Mouse (Mus musculus) 3T3-L1 (cell line): ENCODE results near the gene Arnt.
"Not testable (repeated sequence)": the region's sequence is repeated elsewhere in the genome, so short reads cannot be mapped to it uniquely, and the experiment has no call there.

ENCODE experiments used
- DNase-seq: peaks from one replicate; pipeline ENCODE4 v3.0.0-alpha.2; 2015; ENCODE audit warnings: low read depth, low spot score

Arnt gene

GRCm38 (mm10) chr3:95526111-95526510 lies 91.9 kb downstream of the Arnt start:
- DNase-seq, result no peak

DNA sequence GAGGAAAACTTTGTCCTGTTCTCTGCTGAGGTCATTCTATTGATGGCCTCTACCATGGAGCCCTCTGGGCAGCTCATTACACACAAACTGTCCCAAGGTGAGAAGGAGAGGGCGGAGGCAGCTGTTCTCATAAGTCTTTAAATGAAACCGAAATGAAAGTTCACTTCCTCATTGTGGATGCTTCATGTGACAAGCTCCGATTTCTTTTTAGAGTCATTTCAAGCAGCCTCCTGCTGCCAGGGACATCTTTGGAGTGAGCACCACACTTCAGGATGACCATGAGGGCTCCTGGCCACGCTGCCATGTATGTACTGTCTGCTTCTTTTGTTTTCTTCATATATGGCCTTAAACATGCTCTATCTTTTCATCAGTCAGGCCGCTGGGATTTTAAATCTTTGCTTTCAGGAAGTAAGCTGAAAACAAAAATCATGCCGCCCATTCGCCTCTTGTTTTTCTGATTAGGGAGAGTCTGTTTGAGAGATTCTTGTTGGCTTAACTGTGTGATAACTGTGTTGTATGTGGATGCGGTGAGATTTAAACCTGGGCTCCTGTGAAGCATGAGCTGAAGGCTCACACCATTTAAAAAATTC lies 92.5 kb downstream of the Arnt start, which contains the start of gene Ctss:
Gene Ctss (plus strand): TSS at position 165 of the 590 bp plus-strand sequence.
- DNase-seq, result no peak

DNA sequence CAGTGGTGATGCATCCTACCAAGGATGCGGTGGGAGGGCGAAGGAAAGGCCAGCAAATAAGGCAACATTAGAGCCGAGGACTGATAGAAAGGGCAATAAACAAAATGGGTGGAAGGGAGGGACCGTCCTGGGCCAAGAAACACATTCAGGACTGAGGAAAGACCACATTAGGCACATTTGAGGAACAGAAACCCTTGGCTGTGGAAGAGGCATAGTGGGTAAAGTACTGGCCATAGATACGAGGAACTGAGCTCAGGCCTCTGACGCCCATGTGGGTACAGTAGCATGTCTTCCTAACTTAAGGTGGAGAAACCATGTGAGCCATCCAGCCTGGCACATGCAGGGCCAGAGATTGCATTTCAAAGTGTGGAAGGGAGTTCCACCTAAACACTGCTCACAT lies 95.6 kb downstream of the Arnt start:
- DNase-seq, result no peak

- no peak for DNase-seq
Observed at GRCm38 (mm10) chr3:95531025-95531424, 96.8 kb downstream of the Arnt start.

GRCm38 (mm10) chr3:95533364-95533763 lies 99.2 kb downstream of the Arnt start:
- no peak for DNase-seq

DNA sequence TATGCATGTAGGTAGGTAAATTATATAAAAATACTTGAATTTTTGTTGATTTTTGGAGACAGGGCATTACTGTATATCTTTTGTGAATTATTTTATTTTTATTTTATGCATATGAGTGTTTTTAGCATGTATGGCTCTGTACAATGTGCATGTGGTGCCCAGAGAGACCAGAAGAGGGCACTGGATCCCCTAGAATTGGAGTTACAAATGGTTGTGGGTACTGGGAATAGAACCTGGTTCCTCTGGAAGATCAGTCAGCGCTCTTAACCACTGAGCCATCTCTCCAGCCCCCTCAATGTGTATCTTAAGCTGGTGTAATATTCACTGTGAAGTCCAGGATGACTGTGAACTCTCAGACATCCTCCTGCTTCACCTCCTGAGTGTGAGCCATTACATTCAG lies 100.7 kb downstream of the Arnt start:
- no peak for DNase-seq

- no peak for DNase-seq
Observed at GRCm38 (mm10) chr3:95538936-95539335, 104.7 kb downstream of the Arnt start.

- DNase-seq, result no peak
Observed at GRCm38 (mm10) chr3:95539837-95540236, 105.6 kb downstream of the Arnt start.

DNA sequence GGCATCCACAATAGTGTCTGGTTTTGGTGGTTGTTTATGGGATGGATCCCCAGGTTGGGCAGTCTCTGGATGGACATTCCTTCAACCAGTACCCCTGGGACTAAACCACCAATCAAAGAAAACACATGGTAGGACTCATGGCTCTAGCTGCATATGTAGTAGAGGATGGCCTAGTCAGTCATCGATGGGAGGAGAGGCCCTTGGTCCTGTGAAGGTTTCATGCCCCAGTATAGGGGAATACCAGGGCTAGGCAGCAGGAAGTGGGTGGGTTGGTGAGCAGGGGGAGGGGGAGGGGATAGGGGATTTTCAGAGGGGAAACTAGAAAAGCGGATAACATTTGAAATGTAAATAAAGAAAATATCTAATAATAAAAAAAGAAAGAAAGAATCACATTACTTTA lies 107.0 kb downstream of the Arnt start:
- DNase-seq, result not testable (repeated sequence)

GRCm38 (mm10) chr3:95542171-95542570 lies 108.0 kb downstream of the Arnt start:
- DNase-seq, result no peak

DNA sequence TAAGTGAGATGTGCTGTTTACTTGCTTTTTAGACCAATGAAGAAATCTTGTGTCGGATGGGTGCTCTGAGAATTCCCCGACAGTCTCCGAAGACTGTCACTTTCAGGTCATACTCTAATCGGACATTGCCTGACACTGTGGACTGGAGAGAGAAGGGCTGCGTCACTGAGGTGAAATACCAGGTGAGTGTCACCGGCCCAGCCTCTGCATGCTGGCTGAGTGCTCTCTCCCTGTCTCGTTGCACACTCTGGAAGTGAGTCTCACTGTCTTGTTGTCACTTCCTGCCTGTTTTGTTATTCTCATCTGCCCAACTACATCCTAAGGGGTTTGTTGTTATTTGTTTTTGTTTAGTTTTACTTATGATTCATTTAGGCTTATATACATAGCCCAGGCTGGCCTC lies 108.8 kb downstream of the Arnt start:
- DNase-seq, result no peak
